Mouse (Mus musculus): ENCODE results near the gene Irx6.

Irx6 gene

DNA sequence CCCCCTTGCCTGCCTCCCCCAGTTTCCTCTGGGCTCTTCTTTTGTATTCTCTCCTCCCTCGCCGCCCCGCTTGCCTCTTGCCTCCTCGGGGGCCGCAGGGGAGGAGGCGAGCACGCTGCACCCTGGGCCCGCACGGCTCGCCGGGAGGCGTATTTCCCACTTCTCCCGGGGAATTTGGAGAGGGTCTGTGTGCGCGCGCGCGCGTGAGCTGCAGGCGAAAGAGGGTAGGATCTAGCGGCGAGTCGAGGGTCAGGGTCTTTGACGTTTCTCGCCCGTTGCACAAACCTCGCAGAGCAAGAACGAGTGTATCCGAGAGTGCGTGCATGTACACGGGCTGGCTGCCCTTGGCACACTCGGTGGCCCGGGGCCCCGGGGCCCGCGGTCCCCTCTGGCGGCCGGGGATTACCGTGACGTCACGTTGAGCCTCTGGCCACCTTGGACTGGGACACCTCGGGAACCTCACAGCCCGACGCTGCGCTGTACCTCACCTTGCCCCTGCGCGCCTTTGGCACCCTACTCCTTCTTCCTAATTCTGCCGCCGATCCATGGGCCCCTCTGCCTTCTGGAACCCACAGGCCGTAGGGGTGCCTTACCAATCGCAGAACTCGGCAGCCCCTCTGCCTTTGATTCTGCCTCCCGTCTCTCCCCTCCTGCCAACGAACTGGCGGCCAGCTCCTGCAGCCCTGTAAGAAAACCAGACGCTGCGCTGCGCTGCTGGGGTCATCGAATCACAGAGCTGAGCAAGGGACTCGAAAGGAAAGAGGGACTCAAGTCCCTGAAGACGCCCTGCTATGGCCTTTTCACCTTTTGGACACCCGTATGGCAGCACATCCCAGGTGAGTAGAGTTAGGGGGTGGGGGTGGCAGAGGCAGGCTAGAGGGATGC lies at the start of gene Irx6:
TSS of gene Irx6 (plus strand) at position 45 of the 885 bp plus-strand sequence.
- in situ Hi-C loops (cut with MboI, MseI): no loop called here

DNA sequence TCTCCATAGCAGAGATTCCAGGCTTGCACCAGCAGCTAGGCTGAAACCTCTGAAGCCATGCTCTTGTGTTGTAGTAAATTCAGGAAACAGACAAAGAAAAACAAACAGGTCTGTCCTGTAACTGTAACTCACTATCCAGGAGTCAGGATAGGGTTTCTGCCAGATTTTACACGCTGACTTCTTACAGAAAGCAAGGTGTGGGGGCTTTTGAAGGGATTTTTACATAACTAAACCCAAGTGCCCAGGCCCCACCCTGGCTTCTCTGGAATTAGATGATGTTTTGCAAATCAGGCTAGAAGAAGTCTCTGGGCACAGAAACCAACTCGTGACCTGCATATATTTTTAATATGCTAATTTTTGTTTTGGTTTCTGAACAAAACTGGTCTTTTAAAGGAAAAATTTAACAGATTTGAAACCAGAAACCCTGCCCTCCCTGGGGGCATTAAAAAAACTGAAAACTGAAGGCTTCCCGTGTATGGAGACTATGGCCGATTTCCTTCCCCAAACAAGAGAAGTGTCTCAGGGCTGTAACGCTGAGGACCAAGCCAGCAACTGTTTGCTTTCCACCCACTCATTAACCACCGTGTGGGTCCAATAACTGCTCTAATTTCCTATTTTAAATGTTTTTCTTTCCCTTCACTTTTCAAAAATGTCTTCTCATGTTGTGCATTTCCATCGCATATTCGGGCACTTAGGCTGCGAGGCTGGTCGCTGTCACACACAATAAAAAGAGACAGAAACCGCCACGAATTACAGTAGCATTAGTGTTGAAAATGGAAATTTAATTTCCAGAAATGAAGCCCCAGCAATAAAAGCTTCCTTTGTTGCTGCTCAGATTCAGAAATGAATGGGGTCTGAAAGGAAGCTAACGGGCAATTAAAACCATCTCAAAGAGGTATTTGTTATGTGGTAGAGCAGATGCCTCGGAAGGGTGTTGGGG lies 45.1 kb upstream of the Irx6 start:
- in situ Hi-C loops (cut with MboI, MseI): no loop called here

DNA sequence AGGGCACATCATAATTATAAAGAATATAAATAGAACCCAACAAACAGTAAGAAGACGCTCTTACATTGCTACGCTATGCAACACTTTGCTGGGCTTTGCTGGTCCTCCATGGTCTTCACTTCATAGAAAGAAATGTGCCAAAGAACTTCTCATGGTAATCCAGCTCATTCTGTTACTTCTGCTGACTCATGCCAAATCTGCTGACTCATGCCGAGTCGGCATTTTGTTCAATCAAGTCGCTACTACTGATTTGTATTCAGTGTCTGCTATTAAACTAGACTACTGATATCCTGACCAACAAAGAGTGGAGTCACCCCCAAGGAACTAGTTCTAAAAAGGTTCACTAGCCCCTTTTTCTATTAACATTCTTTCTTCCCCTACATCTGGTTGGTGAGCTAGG lies 40.9 kb upstream of the Irx6 start:
- in situ Hi-C loops (cut with MboI, MseI): no loop called here

DNA sequence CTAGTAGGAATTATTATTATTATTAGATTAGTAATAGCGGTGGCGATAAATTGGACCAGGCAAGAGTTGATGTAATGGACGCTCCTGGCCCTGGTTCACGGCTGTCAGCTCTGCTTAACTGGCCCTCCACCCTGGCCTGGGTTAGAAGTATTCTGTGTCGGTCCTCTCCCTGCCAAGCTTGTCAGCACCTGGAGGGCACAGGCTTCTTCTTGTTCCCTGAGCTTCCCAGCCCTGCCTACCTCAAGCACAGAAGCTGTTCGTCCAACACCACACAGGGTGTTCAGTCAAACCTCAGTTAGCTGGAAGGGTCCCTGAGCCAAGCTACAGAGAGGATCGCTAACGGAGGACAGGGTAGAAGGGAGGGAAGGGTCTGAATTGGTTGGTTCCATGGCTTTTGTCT lies 33.3 kb upstream of the Irx6 start:
- in situ Hi-C loops (cut with MboI, MseI): no loop called here

DNA sequence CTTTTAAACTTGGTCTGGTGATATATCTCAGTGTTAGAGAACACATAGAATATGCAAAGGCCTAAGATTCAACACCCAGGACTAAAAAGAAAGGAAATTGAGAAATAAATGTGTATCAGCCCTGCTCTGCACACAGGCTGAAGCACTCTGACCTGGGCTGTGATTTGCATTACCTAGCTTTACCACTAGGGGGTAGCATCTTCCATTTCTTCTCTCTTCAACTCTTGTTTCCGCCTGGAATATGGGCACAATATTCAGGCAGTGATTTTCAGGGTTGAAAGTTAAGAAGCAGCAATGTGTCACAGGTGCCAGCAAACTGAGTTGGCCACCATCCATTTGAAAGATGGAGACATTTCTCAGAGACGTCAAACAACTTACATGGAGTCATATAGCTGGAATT lies 27.5 kb upstream of the Irx6 start:
- in situ Hi-C loops (cut with MboI, MseI): no loop called here

DNA sequence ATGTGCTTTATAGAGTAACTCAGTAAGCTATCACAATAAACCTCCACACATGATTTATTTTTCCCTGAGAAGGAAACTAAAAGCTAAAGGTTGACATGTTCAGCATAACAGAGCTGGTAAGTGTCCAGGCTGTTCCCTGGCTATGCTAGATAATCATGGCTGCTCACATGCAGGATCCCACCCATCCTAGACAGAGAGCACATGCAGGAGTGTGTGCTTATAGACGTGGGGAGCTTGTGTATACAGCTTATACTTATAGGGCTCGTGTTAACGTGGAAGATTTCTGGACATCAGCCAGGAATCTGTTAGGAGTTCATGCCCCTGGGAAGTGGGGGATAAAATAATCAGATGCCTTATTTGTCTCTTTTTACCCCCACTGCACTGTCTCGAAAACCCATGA lies 9.9 kb upstream of the Irx6 start:
- in situ Hi-C loops (cut with MboI, MseI): no loop called here

DNA sequence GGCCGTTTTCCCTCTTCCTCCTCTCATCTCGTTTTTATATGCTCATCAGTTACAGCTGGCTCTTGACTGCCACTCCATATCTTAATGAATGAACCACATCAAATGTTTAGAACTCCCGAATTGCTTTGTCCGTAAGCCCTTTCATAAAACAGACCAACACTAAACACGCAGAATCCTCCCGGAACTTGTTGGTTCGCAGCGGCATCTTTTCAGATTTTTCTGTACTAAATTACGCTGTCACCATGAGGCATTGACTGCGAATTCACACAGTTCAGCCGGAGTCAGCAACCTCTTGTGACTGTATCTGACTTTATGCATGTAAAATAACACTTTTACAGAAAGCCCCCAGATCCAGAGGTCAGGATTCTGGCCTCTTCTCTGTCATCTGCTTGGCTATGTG lies 3.9 kb upstream of the Irx6 start:
- in situ Hi-C loops (cut with MboI, MseI): no loop called here

DNA sequence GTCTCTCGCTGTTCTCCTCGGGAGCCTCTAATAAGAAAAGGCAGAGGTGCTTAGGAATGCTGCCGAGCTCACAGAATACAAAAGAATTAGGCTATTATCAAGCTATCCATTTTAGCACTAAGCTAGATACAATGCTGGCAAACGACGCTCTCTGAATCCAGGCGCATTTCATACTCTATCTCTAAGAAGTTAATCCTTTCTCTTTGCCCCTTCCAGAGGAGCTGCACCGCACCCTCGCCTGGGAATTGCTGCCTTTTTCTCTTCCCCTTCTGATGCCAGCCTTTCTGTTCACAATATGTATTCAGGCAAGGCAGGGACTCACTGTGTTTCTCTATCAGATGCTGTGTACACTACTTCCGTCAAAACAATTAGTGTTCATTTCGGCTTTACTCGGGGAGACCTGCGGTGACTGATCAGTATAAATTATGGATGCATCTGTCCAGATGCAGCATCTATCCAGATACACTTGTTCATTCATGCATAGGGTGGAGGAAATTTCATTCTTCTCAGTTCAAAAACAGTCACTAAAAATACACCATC lies 3.4 kb upstream of the Irx6 start:
- in situ Hi-C loops (cut with MboI, MseI): no loop called here

DNA sequence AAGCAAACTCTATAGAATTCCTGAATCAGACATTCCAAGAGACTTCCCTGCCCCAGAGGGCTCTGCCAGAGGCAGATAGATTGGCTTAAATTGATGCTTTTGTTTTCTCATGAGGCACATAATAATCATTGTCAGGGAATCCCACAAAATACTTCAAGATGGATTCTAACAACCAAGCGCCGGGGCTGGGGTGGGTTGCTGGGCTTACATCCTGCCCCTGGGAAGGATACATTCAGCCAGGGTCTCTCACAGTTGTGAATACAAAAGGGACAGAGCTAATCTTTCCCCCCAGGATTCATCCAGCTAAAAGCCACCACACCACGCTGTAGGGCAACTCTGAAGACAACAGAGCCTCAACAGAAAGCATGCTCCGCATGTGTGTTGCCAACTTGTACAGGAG lies 2.2 kb upstream of the Irx6 start:
- in situ Hi-C loops (cut with MboI, MseI): no loop called here

DNA sequence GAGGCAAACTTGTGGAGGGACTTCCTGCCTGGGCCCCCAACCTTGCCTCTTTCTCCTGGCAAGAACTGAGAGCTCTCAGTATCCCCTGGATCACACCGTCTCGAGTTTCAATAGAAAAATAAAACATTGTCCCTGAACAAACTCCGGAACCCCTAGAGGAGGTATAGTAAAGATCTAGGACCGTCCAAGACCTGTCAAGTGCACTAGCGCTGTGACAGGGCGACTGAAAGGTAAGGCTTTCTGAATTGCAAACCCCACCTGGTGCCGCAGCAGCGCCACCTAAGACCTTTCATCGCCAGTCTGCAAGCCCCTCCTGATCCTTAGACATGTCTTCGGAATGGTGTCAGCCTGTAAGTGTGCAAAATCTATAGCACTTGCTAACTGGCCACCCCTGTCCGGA lies 987 bp upstream of the Irx6 start:
- in situ Hi-C loops (cut with MboI, MseI): no loop called here

DNA sequence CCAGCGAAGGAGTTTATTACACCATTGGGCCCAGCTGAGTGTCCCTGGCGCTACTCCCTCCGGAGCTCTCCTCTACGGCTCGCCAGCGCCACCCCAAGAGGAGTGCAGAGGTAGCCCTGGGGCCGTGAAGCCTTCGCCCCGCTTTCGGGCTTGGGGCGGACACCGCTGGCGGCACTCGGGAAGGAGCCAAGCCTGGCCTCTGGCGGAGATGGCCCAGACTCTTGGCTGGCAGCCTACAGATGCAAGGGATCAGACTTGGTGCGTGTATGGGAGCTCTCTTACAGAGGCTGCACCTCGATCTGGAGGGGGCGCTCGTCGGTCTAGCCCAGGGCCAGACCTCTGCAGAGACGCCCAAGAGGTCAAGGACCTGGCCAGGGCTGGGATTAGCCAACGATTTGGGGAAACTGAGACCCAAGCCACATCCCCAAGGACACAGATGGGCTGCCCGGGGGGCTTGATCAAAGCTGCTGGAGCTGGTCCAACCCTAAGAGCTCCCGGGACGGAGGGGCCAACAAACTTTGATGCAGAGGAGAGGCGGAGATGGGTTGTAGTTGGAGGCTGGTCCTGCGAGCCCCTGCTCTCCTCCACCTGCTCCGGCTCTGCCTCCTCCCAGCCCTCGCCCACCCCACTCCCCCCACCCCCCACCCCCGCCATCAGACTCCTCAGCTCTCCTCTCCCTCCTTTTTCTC lies 389 bp upstream of the Irx6 start:
- in situ Hi-C loops (cut with MboI, MseI): no loop called here

DNA sequence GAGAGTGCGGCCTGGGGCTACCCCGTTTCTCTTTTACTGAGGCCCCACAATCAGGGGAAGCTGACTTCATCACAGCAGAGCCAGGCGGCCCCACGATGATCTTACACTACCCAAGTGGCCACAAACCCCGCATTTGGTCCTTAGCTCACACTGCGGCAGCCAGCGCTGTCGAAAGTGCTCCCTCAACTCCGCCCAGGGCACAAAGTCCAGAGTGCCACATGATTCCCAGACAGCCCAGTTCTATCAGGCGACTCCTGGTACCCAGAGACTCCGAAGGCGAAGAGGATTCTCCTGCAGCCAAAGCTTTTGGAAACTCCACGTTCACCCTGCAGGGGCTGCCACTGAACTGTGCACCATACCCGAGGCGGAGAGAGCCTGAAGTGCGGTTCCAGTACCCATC lies 4.3 kb downstream of the Irx6 start:
- in situ Hi-C loops (cut with MboI, MseI): no loop called here

DNA sequence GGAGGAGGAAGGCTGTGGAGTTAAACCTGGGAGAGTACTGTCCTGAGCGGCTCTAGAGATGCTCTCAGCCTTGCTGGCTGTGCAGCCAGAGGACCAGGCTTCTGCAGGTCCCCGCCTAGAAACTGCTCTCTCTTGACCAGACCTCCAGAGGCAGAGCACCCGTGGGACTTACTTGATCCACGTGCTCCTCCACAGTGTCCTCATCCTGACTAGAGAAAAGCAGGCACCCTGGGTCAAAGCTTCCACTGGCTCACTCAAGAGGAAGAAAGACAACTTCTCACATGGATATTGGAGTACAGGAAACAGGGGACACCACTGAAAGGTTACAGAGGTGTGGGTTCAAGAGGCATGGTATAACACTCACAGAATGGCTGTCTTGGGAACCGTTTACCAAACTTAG lies 23.3 kb downstream of the Irx6 start:
- in situ Hi-C loops (cut with MboI, MseI): no loop called here

DNA sequence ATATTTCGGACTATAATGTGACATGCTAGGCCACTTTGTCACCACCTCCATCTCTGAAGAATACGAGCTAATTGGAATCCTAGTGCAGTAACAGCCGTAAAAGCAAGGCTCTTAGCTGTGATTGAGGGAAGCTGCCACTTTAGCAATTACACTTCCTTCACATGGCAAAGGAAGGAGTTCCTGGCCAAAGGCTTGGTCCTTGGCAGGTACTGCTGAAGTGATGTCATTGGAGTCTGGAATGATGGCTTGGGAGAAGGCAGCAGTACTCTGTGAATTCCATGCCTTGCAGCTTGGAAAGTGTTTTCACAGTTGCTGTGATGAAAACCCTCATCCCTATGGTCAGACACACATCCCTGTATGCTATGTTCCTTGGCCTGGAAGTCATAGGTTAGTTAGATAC lies 24.3 kb downstream of the Irx6 start:
- in situ Hi-C loops (cut with MboI, MseI): no loop called here

DNA sequence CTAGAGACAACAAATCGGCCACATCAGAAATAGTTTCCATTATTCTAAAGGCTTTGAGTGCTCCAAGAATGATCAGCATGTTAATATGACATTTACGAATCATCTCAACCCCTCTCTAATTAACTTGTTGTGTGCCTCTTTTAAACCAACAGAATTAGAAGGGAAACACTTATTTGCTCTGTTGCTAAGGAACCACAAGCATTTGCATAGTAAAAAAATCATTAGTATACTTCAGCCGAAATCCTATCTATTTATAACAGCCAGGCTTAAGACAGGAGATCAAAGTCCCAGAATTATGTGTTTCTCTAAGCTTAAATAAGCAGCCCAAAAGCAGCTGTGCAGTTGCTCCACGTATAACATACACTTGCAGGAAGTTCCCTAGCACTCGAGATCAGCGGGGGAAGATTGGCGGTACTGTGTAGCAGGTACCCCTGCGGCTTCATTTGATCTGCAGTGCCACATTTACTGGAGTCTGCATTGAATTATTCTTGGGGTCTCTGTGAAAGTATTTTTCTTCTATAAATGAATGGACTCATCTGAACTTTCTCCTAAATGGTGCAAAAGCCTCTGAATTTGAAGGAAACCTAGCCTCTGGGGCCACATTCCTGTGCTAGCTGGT lies 25.9 kb downstream of the Irx6 start:
- in situ Hi-C loops (cut with MboI, MseI): no loop called here

DNA sequence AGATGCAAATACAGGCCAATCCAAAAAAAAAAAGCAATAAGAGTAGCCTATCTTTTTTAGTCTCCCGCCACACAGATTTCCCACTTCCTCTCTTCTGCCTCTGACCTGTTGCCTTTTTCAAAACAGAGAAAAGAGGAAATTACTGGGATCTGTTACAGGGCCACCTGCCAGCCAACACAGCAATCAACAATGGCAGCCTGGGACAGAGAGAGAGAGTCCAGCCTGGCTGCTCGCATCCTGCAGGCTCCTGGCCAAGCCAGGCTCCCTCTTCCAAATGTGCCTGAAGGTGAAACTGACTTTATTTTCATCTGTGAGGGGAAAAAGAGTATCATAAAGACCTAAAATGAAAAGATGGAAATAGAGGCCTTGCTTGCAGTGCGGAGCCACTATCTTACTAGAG lies 29.3 kb downstream of the Irx6 start:
- in situ Hi-C loops (cut with MboI, MseI): no loop called here

DNA sequence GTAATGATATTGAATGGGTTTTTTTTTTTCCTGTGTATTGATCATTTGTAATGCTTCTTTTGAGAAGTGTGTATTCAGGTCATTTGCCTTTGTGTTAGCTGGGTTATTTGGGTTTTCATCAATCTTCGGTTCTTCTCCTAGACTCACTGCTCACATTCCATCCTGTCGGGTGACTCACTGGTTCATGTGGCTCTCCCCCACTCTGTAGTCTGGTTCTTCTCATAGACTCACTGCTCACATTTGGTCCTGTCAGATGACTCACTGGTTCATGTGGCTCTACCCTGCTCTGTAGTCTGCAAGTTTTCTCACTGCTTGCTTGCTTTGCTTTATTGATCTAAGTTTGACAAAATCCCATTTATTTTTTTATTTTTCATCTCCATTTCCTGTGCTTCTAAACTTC lies 32.2 kb downstream of the Irx6 start:
- in situ Hi-C loops (cut with MboI, MseI): no loop called here

DNA sequence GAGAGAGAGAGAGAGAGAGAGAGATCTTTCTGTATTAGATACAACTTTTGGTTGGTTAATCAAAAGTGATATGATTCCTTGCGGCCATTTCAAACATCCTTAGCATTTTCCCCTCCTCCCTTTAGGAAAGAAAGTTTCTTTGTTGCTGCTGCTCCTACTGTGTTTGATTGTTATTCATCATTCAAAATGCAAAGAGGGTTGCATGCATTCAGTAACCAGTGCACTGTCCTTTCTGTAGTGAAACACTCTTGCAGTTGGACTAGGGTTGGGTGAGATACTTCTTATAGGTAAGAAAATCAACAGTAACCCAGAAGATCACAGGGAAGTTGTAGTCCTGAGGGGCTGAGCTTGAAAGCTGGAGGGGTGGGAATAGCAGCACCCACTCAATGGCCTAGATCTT lies 39.2 kb downstream of the Irx6 start:
- in situ Hi-C loops (cut with MboI, MseI): no loop called here

DNA sequence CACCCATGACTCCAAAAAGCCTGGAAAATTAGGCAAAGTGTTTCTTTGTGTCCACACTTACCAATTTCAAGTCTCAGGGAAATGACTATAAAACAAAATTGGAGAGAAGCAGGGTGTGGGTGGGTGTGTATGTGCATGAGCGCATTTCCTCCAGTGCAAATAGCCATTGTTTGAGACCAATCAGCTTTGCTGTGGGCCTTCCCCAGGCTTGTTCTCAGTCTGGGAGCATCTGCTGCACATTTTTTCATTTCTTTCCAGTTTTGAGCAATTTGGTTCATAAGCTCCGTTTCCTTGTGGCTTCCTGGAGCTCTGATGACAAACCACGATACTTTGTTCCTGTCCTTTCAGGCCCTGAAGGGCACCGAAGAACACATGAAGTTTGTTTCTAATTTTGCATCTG lies 43.3 kb downstream of the Irx6 start:
- in situ Hi-C loops (cut with MboI, MseI): no loop called here

DNA sequence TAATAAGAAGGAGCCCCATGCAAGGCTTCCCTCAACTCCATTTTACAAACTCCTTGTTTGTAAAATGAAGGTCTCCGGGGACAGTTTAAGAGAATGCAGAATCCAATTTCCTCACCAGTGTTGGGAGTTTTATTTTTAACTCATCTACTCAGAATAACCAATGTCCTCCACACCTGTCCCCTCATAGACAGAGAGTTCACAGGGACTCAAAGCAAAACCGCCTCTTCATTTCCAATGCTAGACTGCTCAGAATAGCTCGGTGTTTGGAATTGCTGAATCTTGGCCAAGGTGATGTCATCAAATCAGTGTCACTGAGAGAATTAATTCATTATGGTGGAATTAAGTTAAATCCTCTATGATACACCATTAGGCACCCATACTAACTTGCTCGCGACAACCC lies 44.0 kb downstream of the Irx6 start:
- in situ Hi-C loops (cut with MboI, MseI): no loop called here

DNA sequence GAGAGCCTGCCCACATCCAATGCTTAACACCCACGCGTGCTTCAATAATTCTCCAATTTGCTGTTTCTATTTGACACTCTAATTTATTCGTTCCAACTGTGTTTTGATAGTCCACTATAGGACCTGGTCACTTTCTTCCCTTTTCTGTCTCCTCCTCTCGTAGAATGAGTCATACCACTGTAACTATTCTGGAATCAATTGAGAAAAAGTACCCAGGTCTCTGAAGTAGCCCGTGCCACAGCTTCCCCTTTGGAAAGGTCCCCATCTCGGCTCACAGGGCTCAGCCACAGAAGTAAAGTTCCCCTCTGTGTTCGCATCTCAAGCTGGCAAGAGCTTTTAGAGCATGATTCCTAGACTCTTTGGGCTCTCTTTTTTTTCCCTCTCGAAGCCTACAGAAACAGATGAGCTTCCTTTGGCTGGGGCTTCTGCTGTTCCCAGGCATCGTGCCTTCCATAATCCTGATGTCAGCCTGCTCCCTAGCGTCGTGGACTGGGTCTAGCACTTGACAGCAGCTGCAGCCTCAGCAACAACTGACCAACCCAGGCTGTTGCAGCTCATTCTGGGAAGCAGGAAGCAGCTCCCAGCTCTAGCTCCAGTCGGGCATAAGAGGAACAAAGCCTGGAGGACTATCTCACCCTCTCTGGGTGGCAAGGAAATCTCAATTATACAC lies 47.3 kb downstream of the Irx6 start:
- in situ Hi-C loops (cut with MboI, MseI): no loop called here

All from T-helper 1 cell (primary cell).